Mouse (Mus musculus): Measurements from ENCODE around the gene Spen. TPM values are rescaled to one million over a fixed set of nuclear protein-coding genes. Genes with fewer than 3 reads are reported as not detected.
A peak's percentile ranks its signal among the peaks of the same experiment; 100 is the strongest.
"Not testable (repeated sequence)": the region's sequence is repeated elsewhere in the genome, so short reads cannot be mapped to it uniquely, and the experiment has no call there.

Gene Spen
- 10 to 100 TPM; 31.1 to 32.4 TPM for total RNA-seq (2021)

DNA sequence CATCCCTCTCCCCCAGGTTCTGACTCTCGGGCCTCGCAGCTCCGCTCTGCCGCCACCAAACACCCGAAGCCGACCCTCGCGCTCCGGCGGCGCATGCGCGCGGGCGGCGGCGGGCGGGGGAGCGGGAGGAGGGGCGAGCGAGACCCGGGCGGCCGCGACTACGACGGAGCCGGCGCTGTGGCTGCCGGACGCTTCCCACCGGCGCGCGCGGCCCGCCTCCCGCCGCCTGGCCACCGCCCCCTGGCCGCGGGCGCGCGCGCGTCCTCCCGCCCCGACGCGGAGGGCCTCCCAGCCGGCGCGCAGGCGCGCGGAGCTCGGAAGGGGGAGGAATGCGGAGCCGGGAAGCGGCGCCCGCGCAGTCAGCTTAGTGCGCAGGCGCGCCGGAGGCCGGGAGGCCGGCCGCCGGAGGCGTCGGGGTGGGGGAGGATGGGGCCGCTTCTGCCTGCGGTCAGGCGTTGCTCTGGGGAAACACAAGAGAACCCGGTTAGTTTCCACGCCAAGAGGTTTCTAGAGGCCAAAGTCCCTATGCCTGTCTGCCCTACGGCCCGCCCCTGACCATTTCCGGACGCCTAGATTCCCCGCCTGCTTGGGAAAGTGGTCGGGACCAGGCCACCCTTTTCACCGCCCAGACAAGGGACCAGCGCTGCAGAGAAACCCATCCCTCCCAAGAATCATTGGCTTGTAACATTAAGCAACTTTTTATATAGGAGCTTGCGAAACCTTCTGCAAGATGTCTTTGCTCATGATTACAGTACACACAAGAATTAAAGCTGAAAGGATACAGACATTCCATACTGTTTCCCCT, at the start of gene Spen:
Gene Spen, minus strand, starts transcription at position 190 of the 805 bp plus-strand sequence.
- intact Hi-C loops (cut with DNase I), result loop anchor here (2.0 to 5.0 kb wide), 3 partner anchors 20 to 36 kb away; no protein-coding TSS in a partner anchor
- peak; percentile 91 to 94 for DNase-seq

GRCm38 (mm10) chr4:141583919-141584318, 45.5 kb upstream of the Spen start:
- intact Hi-C loops (cut with DNase I), result no loop called here
- no peak for DNase-seq

- no peak for DNase-seq
- intact Hi-C loops (cut with DNase I), result no loop called here
Observed at GRCm38 (mm10) chr4:141581051-141581450, 42.7 kb upstream of the Spen start.

DNA sequence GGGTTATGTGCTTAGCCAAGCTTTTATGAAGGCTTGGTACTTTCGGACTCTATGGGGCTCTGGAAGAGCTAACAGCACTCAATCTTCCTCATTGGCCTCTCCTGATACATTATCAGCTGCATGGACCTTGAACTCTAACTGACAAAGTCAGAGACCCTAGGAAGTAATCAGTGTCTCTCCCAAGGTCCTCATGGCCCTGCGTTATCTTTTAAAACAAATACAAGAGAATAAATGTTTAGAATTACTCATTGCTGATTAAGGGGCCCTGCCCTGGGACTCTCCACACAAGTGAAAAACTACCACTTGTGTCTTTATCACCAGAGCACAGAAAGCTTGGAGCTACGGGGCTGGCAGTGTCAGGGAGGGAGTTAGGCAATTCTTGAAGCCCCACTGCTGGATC, 40.4 kb upstream of the Spen start:
- intact Hi-C loops (cut with DNase I), result loop anchor here (5.0 kb wide), 1 partner anchor 97 kb away; no protein-coding TSS in a partner anchor
- DNase-seq, result no peak

DNA sequence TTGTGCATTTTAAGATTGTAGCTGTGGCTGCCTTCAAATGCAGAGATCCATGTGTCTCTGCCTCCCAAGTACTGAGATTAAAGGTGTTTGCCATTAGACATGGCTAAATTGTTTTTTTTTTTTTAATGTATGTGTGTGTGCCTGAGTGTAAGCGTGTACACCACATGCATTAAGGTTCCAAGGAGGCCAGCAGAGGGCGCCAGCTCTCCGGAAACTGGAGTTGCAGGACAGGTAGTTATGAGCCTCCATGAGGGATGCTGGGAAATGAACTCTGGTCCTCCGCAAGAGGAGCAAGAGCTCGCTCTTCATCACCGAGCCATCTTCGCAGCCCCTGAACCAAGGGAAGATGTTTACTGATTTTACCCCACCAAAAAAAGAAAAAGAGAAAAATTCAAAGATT, 38.5 kb upstream of the Spen start:
- intact Hi-C loops (cut with DNase I), result loop anchor here (2.0 to 5.0 kb wide), 2 partner anchors 95 to 190 kb away; no protein-coding TSS in a partner anchor
- DNase-seq, result no peak

DNA sequence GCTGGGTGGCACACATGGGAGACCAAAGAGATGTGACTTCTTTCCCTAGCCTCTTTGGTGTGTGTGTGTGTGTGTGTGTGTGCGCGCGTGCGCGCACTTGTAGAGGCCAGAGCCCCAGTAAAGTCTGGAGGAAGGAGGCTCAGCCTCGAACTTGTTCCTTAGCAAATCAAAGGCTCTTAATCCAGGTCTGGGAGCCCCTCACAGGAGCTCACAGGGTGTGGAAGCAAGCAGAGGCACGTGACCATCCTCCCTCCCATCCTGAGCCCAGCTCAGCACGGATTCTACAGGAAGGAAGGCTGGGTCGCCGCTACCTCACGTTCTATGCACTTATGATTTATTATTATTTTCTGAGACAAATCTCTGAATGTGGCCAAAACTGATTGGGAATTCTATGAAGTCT, 38.0 kb upstream of the Spen start:
- intact Hi-C loops (cut with DNase I), result loop anchor here (2.0 to 5.0 kb wide), 2 partner anchors 94 to 190 kb away; no protein-coding TSS in a partner anchor

GRCm38 (mm10) chr4:141574789-141575702, 36.6 kb upstream of the Spen start:
- intact Hi-C loops (cut with DNase I), result loop anchor here (1.0 to 5.0 kb wide), 4 partner anchors 38 to 171 kb away; partner anchors contain the start of gene Spen
- DNase-seq, result peak; percentile 89 to 93

More for the DNA sequence above, 38.0 kb upstream of the Spen start:
- no peak for DNase-seq

GRCm38 (mm10) chr4:141573359-141573966, 35.1 kb upstream of the Spen start:
- intact Hi-C loops (cut with DNase I), result loop anchor here (5.0 kb wide), 1 partner anchor 36 kb away; the partner anchor contains the start of gene Spen
- peak in 1 of 2 experiments; percentile 52 for DNase-seq

DNA sequence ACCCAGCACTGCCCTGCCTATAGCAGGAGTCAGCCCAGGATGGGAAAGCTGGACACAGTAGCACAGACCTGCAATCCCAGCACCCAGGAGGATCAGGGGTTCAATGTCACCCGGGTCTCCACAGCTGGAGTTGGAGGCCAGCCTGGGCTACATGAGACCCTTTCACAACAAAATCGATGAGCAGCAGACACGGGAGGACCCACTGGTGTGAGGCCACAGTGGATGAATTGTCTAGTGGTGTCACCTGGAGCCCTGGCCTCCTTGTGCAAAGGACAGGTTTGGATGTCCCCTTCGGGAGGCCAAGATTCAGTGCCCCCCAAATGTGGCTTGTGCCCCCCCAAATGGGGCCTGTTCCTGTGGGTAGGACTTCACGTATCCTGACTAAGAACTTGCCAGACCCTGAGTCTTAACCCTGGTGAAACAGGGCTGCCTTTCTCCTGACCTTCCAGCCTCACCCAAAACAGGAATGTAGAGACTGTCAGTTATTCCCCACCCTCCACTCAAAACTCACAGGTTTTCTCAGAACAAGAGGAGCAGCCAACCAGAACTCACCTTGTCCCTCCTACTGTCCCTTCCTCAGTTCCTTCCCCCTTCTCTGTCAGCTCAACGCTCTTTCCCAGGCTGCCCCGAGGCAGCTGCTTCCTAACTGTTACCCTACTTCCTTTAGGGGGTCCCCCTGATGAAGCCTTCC, 34.4 kb upstream of the Spen start:
- DNase-seq, result no peak
- intact Hi-C loops (cut with DNase I), result loop anchor here (5.0 kb wide), 1 partner anchor 36 kb away; the partner anchor contains the start of gene Spen

GRCm38 (mm10) chr4:141571934-141572333, 33.5 kb upstream of the Spen start:
- DNase-seq, result no peak
- intact Hi-C loops (cut with DNase I), result loop anchor here (5.0 kb wide), 1 partner anchor 35 kb away; the partner anchor contains the start of gene Spen

- intact Hi-C loops (cut with DNase I), result loop anchor here (5.0 kb wide), 1 partner anchor 34 kb away; the partner anchor contains the start of gene Spen
- no peak for DNase-seq
Observed at GRCm38 (mm10) chr4:141571337-141571739, 32.9 kb upstream of the Spen start.

DNA sequence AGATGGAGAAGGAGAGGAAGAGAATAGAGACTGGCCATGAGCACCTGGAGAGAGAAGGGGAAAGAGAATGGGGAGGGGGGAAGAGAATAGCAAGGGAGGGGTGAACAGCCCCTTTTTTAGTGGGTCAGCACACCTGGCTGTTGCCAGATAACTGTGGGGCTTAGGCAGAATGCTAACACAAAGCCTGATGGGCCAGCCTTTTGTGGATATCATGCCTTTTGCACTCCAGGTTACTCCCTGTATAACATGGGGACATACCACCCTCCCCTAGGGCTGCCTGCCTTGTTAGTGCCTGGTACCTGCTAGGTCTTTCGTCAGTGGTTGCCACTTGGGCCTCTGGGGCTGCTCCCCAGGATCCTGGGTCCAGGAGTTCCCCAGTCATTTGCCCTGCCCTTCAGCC, 32.4 kb upstream of the Spen start:
- intact Hi-C loops (cut with DNase I), result loop anchor here (5.0 kb wide), 1 partner anchor 34 kb away; the partner anchor contains the start of gene Spen
- no peak for DNase-seq

- peak; percentile 53 for DNase-seq
- intact Hi-C loops (cut with DNase I), result loop anchor here (5.0 kb wide), 1 partner anchor 33 kb away; the partner anchor contains the start of gene Spen
Observed at GRCm38 (mm10) chr4:141570004-141570403, 31.6 kb upstream of the Spen start.

DNA sequence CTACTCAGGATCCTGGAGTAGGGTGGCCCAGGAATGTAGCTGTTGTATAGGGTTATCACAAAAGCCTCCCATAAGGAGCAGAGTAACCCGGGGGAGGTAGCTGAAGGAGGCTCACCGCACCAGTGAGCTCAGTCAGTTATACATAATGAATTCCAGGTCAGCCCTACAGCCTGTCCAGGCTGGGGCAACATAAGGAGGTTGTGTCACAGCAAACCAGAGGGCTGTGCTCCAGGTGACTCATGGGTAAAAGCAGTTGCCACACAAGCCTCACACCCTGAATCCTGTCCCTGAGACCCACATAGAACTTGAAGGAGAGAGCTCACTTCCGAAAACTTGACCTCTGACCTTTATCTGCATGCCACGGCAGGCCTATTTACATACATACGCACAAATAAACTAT, 30.6 kb upstream of the Spen start:
- DNase-seq, result no peak

GRCm38 (mm10) chr4:141567174-141567573, 28.8 kb upstream of the Spen start:
- DNase-seq; intact Hi-C loops (cut with DNase I): not testable (repeated sequence)

More for the DNA sequence above, 30.6 kb upstream of the Spen start:
- intact Hi-C loops (cut with DNase I), result no loop called here

- intact Hi-C loops (cut with DNase I), result no loop called here
- no peak for DNase-seq
Observed at GRCm38 (mm10) chr4:141566187-141566586, 27.8 kb upstream of the Spen start.

- intact Hi-C loops (cut with DNase I), result no loop called here
- no peak for DNase-seq
Observed at GRCm38 (mm10) chr4:141565325-141565724, 26.9 kb upstream of the Spen start.

DNA sequence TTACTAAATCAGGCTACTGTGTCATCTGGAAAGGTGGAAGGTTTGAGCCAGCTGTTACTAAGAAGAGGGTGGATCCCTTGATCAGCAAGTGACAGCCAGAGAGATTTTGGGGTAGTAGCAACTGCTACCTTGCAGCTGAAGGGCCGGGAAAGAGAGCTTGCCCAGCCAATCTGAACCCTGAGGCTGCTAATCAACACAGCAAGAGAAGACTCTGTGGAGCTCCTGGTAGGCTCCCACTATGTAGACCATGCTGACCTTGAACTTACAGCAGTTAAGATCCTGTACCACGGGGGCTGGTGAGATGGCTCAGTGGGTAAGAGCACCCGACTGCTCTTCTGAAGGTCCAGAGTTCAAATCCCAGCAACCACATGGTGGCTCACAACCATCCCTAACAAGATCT, 26.3 kb upstream of the Spen start:
- intact Hi-C loops (cut with DNase I), result loop anchor here (5.0 kb wide), 1 partner anchor 77 kb away; no protein-coding TSS in a partner anchor
- no peak for DNase-seq

- DNase-seq, result no peak
- intact Hi-C loops (cut with DNase I), result loop anchor here (5.0 kb wide), 1 partner anchor 77 kb away; no protein-coding TSS in a partner anchor
Observed at GRCm38 (mm10) chr4:141564209-141564608, 25.8 kb upstream of the Spen start.
